Mouse (Mus musculus): ENCODE results near the gene Dido1. TPM values are rescaled to one million over a fixed set of nuclear protein-coding genes. Genes with fewer than 3 reads are reported as not detected.

The Dido1 gene
- polyA plus RNA-seq, 1 experiment from 2014 or later, result 32.0 TPM

GRCm38 (mm10) chr2:180701767-180702621 is 7.8 kb downstream of the Dido1 start:
- peak overlapping the region; percentile 93 for H3K9ac ChIP-seq
- H3K4me2 ChIP-seq (replicated peaks), result peak overlapping the region; percentile 81
- WGBS, result under 1% methylated on average over 66 of the region's 66 CpGs
- peak; percentile 96 for ATAC-seq (ENCODE audit: low FRiP score, low read depth)
- peak overlapping the region; percentile 80 for H3K27ac ChIP-seq
- H3K4me3 ChIP-seq, result peak overlapping the region; percentile 88
- H3K9me3 ChIP-seq, result no peaks in the 10 kb centered on the region
- peaks cover 30% of the 10 kb centered on the region for H3K4me1 ChIP-seq
- no peaks in the 10 kb centered on the region for H3K27me3 ChIP-seq (replicated peaks)
- no peaks in the 10 kb centered on the region for H3K36me3 ChIP-seq

- Histone ChIP-seq H3K4me1 (peaks cover 30% of the 10 kb centered on the region), H3K9me3 (no peaks in the 10 kb centered on the region), H3K4me2 (replicated peaks) (peak overlapping the region; percentile 81), H3K9ac (peak overlapping the region; percentile 93), H3K4me3 (peak overlapping the region; percentile 88), H3K27me3 (replicated peaks) (no peaks in the 10 kb centered on the region), H3K36me3 (no peaks in the 10 kb centered on the region), H3K27ac (peak overlapping the region; percentile 80)
- peak; percentile 54 for ATAC-seq (ENCODE audit: low FRiP score, low read depth)
- WGBS, result 7% methylated on average over 26 of the region's 26 CpGs
Observed at GRCm38 (mm10) chr2:180701053-180701766, 8.6 kb downstream of the Dido1 start.

DNA sequence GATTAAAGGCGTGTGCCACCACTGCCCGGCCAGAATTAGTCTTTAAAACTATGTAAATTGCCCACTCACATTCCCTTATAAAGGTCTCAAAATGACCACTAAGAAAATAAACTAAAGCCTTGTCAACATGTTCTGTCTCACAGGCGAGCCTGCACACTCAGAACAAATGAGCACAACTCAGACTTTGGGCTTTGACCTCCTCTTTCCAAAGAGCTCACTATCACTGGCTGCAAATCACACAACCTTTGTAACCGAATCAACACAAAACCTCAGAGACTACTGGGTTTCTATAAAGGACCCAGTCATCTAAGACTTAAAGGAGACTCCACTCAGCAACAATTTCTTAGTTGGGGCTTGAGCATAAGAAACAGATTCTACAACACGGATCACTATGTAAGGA is 9.3 kb downstream of the Dido1 start:
- Histone ChIP-seq H3K36me3 (no peaks in the 10 kb centered on the region), H3K4me1 (peaks cover 30% of the 10 kb centered on the region), H3K27ac (no peak overlapping the region), H3K4me2 (replicated peaks) (peak overlapping the region; percentile 81), H3K27me3 (replicated peaks) (no peaks in the 10 kb centered on the region), H3K9ac (peak overlapping the region; percentile 93; the same call in 1 of the 2 replicates), H3K9me3 (no peaks in the 10 kb centered on the region), H3K4me3 (peak overlapping the region; percentile 88; the same call in 1 of the 2 replicates)
- 80% methylated on average over 5 of the region's 5 CpGs for WGBS
- no peak for ATAC-seq (ENCODE audit: low FRiP score, low read depth)

- H3K36me3 ChIP-seq, result peaks cover 9% of the 10 kb centered on the region
- H3K4me1 ChIP-seq, result peaks cover 21% of the 10 kb centered on the region
- H3K4me3 ChIP-seq, result no peak overlapping the region
- no peak overlapping the region for H3K4me2 ChIP-seq (replicated peaks)
- ATAC-seq (ENCODE audit: low FRiP score, low read depth), result no peak
- H3K27me3 ChIP-seq (replicated peaks), result no peaks in the 10 kb centered on the region
- H3K27ac ChIP-seq, result no peak overlapping the region
- WGBS, result 72% methylated on average over 2 of the region's 2 CpGs
- no peak overlapping the region for H3K9ac ChIP-seq
- no peaks in the 10 kb centered on the region for H3K9me3 ChIP-seq
Observed at GRCm38 (mm10) chr2:180695176-180695575, 14.6 kb downstream of the Dido1 start.

GRCm38 (mm10) chr2:180692630-180693029 is 17.2 kb downstream of the Dido1 start:
- 0% methylated on average over 1 of the region's 1 CpGs for WGBS
- H3K4me2 ChIP-seq (replicated peaks), result peak overlapping the region; percentile 39
- H3K9ac ChIP-seq, result 0 out of 2 replicates have a peak overlapping the region, but pooled peaks have one; percentile 17
- H3K4me3 ChIP-seq, result no peak overlapping the region
- peaks cover 11% of the 10 kb centered on the region; the same call in 1 of the 2 replicates for H3K4me1 ChIP-seq
- 0 out of 2 replicates have a peak overlapping the region, but pooled peaks have one; percentile 50 for H3K27ac ChIP-seq
- H3K36me3 ChIP-seq, result peaks cover 33% of the 10 kb centered on the region
- H3K27me3 ChIP-seq (replicated peaks), result no peaks in the 10 kb centered on the region
- no peaks in the 10 kb centered on the region for H3K9me3 ChIP-seq
- ATAC-seq (ENCODE audit: low FRiP score, low read depth), result peak; percentile 48; the same call in 1 of the 2 replicates

DNA sequence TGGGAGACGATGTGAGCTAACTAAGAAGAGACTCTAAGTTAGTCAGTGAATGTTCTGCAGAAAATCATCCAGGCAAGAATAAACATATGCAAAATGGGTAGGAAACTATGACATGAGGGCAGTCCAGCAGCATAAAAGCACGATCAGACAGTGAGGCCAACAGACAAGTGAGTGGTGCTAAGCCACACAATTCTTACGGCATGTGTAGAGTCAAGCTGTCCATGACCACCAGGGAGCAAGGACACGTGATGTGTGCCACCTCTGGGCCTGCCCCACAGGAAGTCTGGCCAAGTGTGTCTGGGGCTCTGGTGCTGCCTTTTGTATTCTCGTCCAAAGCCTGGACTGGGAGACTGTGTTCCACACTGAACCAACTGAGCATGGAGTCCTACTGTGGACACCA is 20.0 kb downstream of the Dido1 start:
- Histone ChIP-seq H3K36me3 (peaks cover 60% of the 10 kb centered on the region), H3K4me1 (peaks cover 11% of the 10 kb centered on the region; the same call in 1 of the 2 replicates), H3K4me3 (no peak overlapping the region), H3K4me2 (replicated peaks) (no peak overlapping the region), H3K9ac (no peak overlapping the region), H3K9me3 (no peaks in the 10 kb centered on the region), H3K27me3 (replicated peaks) (no peaks in the 10 kb centered on the region), H3K27ac (no peak overlapping the region)
- no peak for ATAC-seq (ENCODE audit: low FRiP score, low read depth)
- 92% methylated on average over 5 of the region's 5 CpGs for WGBS

DNA sequence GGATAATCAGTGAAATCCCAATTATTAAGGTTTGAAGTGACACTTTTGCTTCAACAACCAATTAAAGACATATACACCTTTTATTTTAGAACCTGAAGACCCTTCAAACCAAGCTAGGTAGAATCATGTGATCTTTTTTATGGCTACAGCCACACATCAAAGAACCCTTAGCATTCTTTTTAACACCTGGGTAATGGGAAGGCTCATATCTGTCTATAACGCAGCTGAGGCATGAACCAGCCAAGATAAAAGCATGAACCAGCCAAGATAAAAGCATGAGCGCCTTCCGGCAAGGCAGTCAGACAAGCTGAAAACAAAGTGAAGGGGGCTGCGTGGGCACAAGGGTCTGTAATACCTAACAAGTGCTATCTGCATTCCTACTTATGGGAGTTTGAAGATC is 25.8 kb downstream of the Dido1 start:
- no peak overlapping the region for H3K4me3 ChIP-seq

DNA sequence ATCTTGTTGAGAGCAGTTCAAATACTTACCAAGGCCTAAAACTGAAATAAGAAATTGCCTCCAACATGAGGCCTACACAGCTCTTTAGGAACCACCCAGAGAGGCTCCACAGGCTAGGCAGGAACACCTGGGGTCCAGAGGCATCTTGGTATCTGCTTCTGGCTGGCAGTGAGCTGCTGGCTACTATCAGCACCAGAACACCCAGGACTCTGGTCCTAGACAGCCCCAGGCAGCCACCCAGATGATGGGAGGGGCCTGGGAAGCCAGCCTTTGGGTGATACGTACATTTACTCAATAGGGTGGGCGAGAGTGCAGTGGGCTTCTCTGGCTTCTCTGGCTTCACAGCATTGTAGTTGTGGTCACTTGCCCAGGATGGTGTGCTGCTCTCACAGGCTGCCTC is 26.3 kb downstream of the Dido1 start:
- WGBS, result 85% methylated on average over 2 of the region's 2 CpGs
- H3K36me3 ChIP-seq, result peaks cover 89% of the 10 kb centered on the region
- no peak overlapping the region for H3K4me2 ChIP-seq (replicated peaks)
- H3K27me3 ChIP-seq (replicated peaks), result no peaks in the 10 kb centered on the region
- H3K9me3 ChIP-seq, result no peaks in the 10 kb centered on the region
- no peak overlapping the region for H3K4me3 ChIP-seq
- ATAC-seq (ENCODE audit: low FRiP score, low read depth), result no peak
- no peak overlapping the region for H3K9ac ChIP-seq
- H3K27ac ChIP-seq, result no peak overlapping the region
- H3K4me1 ChIP-seq, result no peaks in the 10 kb centered on the region

More for the DNA sequence above, 25.8 kb downstream of the Dido1 start:
- ATAC-seq (ENCODE audit: low FRiP score, low read depth), result no peak
- Histone ChIP-seq H3K4me2 (replicated peaks) (no peak overlapping the region), H3K27ac (no peak overlapping the region), H3K36me3 (peaks cover 91% of the 10 kb centered on the region), H3K9me3 (no peaks in the 10 kb centered on the region), H3K9ac (no peak overlapping the region), H3K4me1 (no peaks in the 10 kb centered on the region), H3K27me3 (replicated peaks) (no peaks in the 10 kb centered on the region)
- 94% methylated on average over 4 of the region's 4 CpGs for WGBS

GRCm38 (mm10) chr2:180681225-180681624 is 28.6 kb downstream of the Dido1 start:
- Histone ChIP-seq H3K9me3 (no peaks in the 10 kb centered on the region), H3K36me3 (peaks cover 67% of the 10 kb centered on the region), H3K4me1 (no peaks in the 10 kb centered on the region), H3K4me3 (no peak overlapping the region), H3K4me2 (replicated peaks) (no peak overlapping the region), H3K9ac (no peak overlapping the region), H3K27ac (no peak overlapping the region), H3K27me3 (replicated peaks) (no peaks in the 10 kb centered on the region)
- ATAC-seq (ENCODE audit: low FRiP score, low read depth), result no peak
- WGBS, result 61% methylated on average over 2 of the region's 2 CpGs

GRCm38 (mm10) chr2:180678609-180679140 is 31.1 kb downstream of the Dido1 start:
- no peak overlapping the region for H3K9ac ChIP-seq
- H3K27ac ChIP-seq, result no peak overlapping the region
- no peaks in the 10 kb centered on the region for H3K9me3 ChIP-seq
- WGBS, result 24% methylated on average over 4 of the region's 4 CpGs
- no peaks in the 10 kb centered on the region for H3K27me3 ChIP-seq (replicated peaks)
- no peak overlapping the region for H3K4me2 ChIP-seq (replicated peaks)
- peaks cover 56% of the 10 kb centered on the region for H3K36me3 ChIP-seq
- ATAC-seq (ENCODE audit: low FRiP score, low read depth), result peak; percentile 76
- H3K4me3 ChIP-seq, result no peak overlapping the region
- H3K4me1 ChIP-seq, result no peaks in the 10 kb centered on the region

DNA sequence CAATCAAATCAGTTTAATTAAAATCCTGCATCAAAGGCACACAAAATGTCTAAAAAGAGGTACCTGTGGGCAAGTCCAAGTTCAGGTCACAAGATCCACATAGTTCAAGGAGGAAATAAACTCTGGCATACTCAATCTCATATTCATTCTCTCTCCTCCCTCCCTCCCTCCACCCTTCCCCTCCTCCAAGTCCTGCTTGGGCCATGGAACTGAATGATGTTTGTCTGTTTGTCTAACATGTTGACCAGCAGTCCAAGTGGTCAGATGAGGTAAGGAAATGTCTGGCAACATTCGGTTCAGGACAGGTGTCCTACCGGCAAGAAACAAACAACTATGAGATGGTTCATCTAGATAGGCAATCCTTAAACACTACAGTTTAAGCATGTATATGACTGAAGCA is 33.1 kb downstream of the Dido1 start:
- Histone ChIP-seq H3K9ac (no peak overlapping the region), H3K4me2 (replicated peaks) (no peak overlapping the region), H3K4me3 (no peak overlapping the region), H3K9me3 (no peaks in the 10 kb centered on the region), H3K27ac (no peak overlapping the region), H3K4me1 (no peaks in the 10 kb centered on the region), H3K27me3 (replicated peaks) (no peaks in the 10 kb centered on the region), H3K36me3 (peaks cover 57% of the 10 kb centered on the region)
- 92% methylated on average over 2 of the region's 2 CpGs for WGBS
- no peak for ATAC-seq (ENCODE audit: low FRiP score, low read depth)

DNA sequence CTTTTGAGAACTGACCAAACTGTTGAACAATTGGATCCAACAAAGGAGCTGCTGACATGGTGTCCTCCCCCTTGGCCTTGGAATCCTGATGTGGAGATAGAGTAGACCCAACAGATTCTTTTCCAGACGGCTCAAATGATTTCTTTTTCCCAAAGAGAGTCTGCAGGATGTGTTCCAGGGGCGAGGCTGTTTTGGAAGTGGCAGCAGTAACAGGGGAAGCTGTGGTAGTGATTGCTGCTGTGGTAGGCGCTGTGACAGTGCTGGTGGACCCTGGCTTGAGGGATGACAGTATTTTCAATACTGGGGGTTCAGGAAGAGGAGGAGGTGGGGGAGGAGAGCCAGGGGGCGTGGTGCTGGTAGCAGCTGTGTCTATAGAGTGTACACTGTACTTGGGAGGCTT is 47.8 kb downstream of the Dido1 start:
- peaks cover 13% of the 10 kb centered on the region for H3K4me1 ChIP-seq
- H3K4me2 ChIP-seq (replicated peaks), result no peak overlapping the region
- H3K27me3 ChIP-seq (replicated peaks), result no peaks in the 10 kb centered on the region
- no peak for ATAC-seq (ENCODE audit: low FRiP score, low read depth)
- H3K9ac ChIP-seq, result no peak overlapping the region
- peaks cover 39% of the 10 kb centered on the region for H3K36me3 ChIP-seq
- H3K27ac ChIP-seq, result no peak overlapping the region
- WGBS, result 92% methylated on average over 4 of the region's 4 CpGs
- H3K9me3 ChIP-seq, result no peaks in the 10 kb centered on the region
- H3K4me3 ChIP-seq, result no peak overlapping the region
